Mouse (Mus musculus): ENCODE results near the gene Platr17. TPM values are rescaled to one million over a fixed set of nuclear protein-coding genes. Genes with fewer than 3 reads are reported as not detected.
A peak's percentile ranks its signal among the peaks of the same experiment; 100 is the strongest.
"Not testable (repeated sequence)": the region's sequence is repeated elsewhere in the genome, so short reads cannot be mapped to it uniquely, and the experiment has no call there.

Platr17 gene
- polyA plus RNA-seq, 1 experiment from 2014 or later = 0.59 TPM

GRCm38 (mm10) chr17:33889941-33890532 is 14.9 kb upstream of the Platr17 start:
- Histone ChIP-seq H3K4me3 (replicated peaks; ENCODE audit: low read length) (peak overlapping the region; percentile 56), H3K4me2 (replicated peaks) (peak overlapping the region; percentile 70), H3K9ac (peak overlapping the region; percentile 52)
- not testable (repeated sequence) for DNase-seq (ENCODE audit: low spot score); H3K36me3 ChIP-seq (replicated peaks; ENCODE audit: control insufficient read depth, insufficient read depth); H3K9me3 ChIP-seq (ENCODE audit: control insufficient read depth, low read length); H3K27me3 ChIP-seq (ENCODE audit: control insufficient read depth, insufficient read depth, low read length); ATAC-seq (ENCODE audit: low FRiP score); H3K27ac ChIP-seq; H3K4me1 ChIP-seq (replicated peaks; ENCODE audit: control insufficient read depth, insufficient read depth, low read length)
- WGBS = under 1% methylated on average over 41 of the region's 44 CpGs

GRCm38 (mm10) chr17:33890533-33891059 is 14.3 kb upstream of the Platr17 start, which contains the start of gene Kifc1:
TSS of gene Kifc1 (minus strand) at chr17:33890661.
- WGBS = 0% methylated on average over 44 of the region's 49 CpGs
- Histone ChIP-seq H3K9ac (peak within 1 kb of the TSS; percentile 52), H3K36me3 (replicated peaks; ENCODE audit: control insufficient read depth, insufficient read depth) (no peaks in the 10 kb centered on the region), H3K4me3 (replicated peaks; ENCODE audit: low read length) (peak within 1 kb of the TSS; percentile 56), H3K27me3 (ENCODE audit: control insufficient read depth, insufficient read depth, low read length) (no peaks in the 10 kb centered on the region), H3K4me2 (replicated peaks) (peak within 1 kb of the TSS; percentile 70), H3K9me3 (ENCODE audit: control insufficient read depth, low read length) (no peaks in the 10 kb centered on the region), H3K27ac (no peak within 1 kb of the TSS), H3K4me1 (replicated peaks; ENCODE audit: control insufficient read depth, insufficient read depth, low read length) (0 out of 2 replicates have a peak, but pooled peaks cover 4% of the 10 kb centered on the region)
- DNase-seq (ENCODE audit: low spot score) (peak; percentile 100), ATAC-seq (ENCODE audit: low FRiP score) (peak; percentile 99)

GRCm38 (mm10) chr17:33891357-33891756 is 13.6 kb upstream of the Platr17 start:
- Histone ChIP-seq H3K4me1 (replicated peaks; ENCODE audit: control insufficient read depth, insufficient read depth, low read length) (0 out of 2 replicates have a peak, but pooled peaks cover 4% of the 10 kb centered on the region), H3K4me2 (replicated peaks) (no peak overlapping the region), H3K9me3 (ENCODE audit: control insufficient read depth, low read length) (no peaks in the 10 kb centered on the region), H3K9ac (no peak overlapping the region), H3K4me3 (replicated peaks; ENCODE audit: low read length) (no peak overlapping the region), H3K36me3 (replicated peaks; ENCODE audit: control insufficient read depth, insufficient read depth) (no peaks in the 10 kb centered on the region), H3K27me3 (ENCODE audit: control insufficient read depth, insufficient read depth, low read length) (no peaks in the 10 kb centered on the region), H3K27ac (no peak overlapping the region)
- no peak for DNase-seq (ENCODE audit: low spot score)
- ATAC-seq (ENCODE audit: low FRiP score) = no peak
- WGBS = 65% methylated on average over 2 of the region's 2 CpGs

- H3K9me3 ChIP-seq (ENCODE audit: control insufficient read depth, low read length); H3K27me3 ChIP-seq (ENCODE audit: control insufficient read depth, insufficient read depth, low read length); H3K36me3 ChIP-seq (replicated peaks; ENCODE audit: control insufficient read depth, insufficient read depth); H3K9ac ChIP-seq; H3K4me1 ChIP-seq (replicated peaks; ENCODE audit: control insufficient read depth, insufficient read depth, low read length); H3K27ac ChIP-seq; H3K4me3 ChIP-seq (replicated peaks; ENCODE audit: low read length); DNase-seq (ENCODE audit: low spot score); H3K4me2 ChIP-seq (replicated peaks); ATAC-seq (ENCODE audit: low FRiP score): not testable (repeated sequence)
- 65% methylated on average over 6 of the region's 6 CpGs for WGBS
Measured at GRCm38 (mm10) chr17:33891892-33892291, 13.0 kb upstream of the Platr17 start.

GRCm38 (mm10) chr17:33892429-33892828 is 12.5 kb upstream of the Platr17 start:
- Histone ChIP-seq H3K9me3 (ENCODE audit: control insufficient read depth, low read length) (no peaks in the 10 kb centered on the region), H3K27me3 (ENCODE audit: control insufficient read depth, insufficient read depth, low read length) (no peaks in the 10 kb centered on the region), H3K27ac (no peak overlapping the region), H3K4me3 (replicated peaks; ENCODE audit: low read length) (no peak overlapping the region), H3K4me2 (replicated peaks) (no peak overlapping the region), H3K36me3 (replicated peaks; ENCODE audit: control insufficient read depth, insufficient read depth) (no peaks in the 10 kb centered on the region), H3K9ac (no peak overlapping the region), H3K4me1 (replicated peaks; ENCODE audit: control insufficient read depth, insufficient read depth, low read length) (0 out of 2 replicates have a peak, but pooled peaks cover 4% of the 10 kb centered on the region)
- DNase-seq (ENCODE audit: low spot score) (no peak), ATAC-seq (ENCODE audit: low FRiP score) (no peak)
- WGBS = 17% methylated on average over 7 of the region's 7 CpGs

- DNase-seq (ENCODE audit: low spot score); H3K27ac ChIP-seq; H3K4me2 ChIP-seq (replicated peaks); H3K9me3 ChIP-seq (ENCODE audit: control insufficient read depth, low read length); H3K4me3 ChIP-seq (replicated peaks; ENCODE audit: low read length); ATAC-seq (ENCODE audit: low FRiP score); H3K36me3 ChIP-seq (replicated peaks; ENCODE audit: control insufficient read depth, insufficient read depth); H3K4me1 ChIP-seq (replicated peaks; ENCODE audit: control insufficient read depth, insufficient read depth, low read length); H3K9ac ChIP-seq; H3K27me3 ChIP-seq (ENCODE audit: control insufficient read depth, insufficient read depth, low read length): not testable (repeated sequence)
- 76% methylated on average over 4 of the region's 4 CpGs for WGBS
Measured at GRCm38 (mm10) chr17:33893011-33893410, 11.9 kb upstream of the Platr17 start.

GRCm38 (mm10) chr17:33897114-33897794 is 7.7 kb upstream of the Platr17 start:
- H3K4me1 ChIP-seq (replicated peaks; ENCODE audit: control insufficient read depth, insufficient read depth, low read length) = no peaks in the 10 kb centered on the region
- peak; percentile 63 for DNase-seq (ENCODE audit: low spot score)
- no peak overlapping the region for H3K27ac ChIP-seq
- no peak overlapping the region for H3K9ac ChIP-seq
- H3K36me3 ChIP-seq (replicated peaks; ENCODE audit: control insufficient read depth, insufficient read depth) = no peaks in the 10 kb centered on the region
- H3K27me3 ChIP-seq (ENCODE audit: control insufficient read depth, insufficient read depth, low read length) = no peaks in the 10 kb centered on the region
- no peak for ATAC-seq (ENCODE audit: low FRiP score)
- WGBS = 46% methylated on average over 6 of the region's 6 CpGs
- no peak overlapping the region for H3K4me3 ChIP-seq (replicated peaks; ENCODE audit: low read length)
- H3K4me2 ChIP-seq (replicated peaks) = no peak overlapping the region
- H3K9me3 ChIP-seq (ENCODE audit: control insufficient read depth, low read length) = no peaks in the 10 kb centered on the region

GRCm38 (mm10) chr17:33898193-33898592 is 6.7 kb upstream of the Platr17 start:
- not testable (repeated sequence) for H3K4me3 ChIP-seq (replicated peaks; ENCODE audit: low read length); H3K9ac ChIP-seq; DNase-seq (ENCODE audit: low spot score); H3K27ac ChIP-seq; H3K36me3 ChIP-seq (replicated peaks; ENCODE audit: control insufficient read depth, insufficient read depth); H3K4me2 ChIP-seq (replicated peaks); H3K4me1 ChIP-seq (replicated peaks; ENCODE audit: control insufficient read depth, insufficient read depth, low read length); H3K9me3 ChIP-seq (ENCODE audit: control insufficient read depth, low read length); H3K27me3 ChIP-seq (ENCODE audit: control insufficient read depth, insufficient read depth, low read length); ATAC-seq (ENCODE audit: low FRiP score)
- WGBS = 87% methylated on average over 4 of the region's 4 CpGs

GRCm38 (mm10) chr17:33899642-33900041 is 5.3 kb upstream of the Platr17 start:
- ATAC-seq (ENCODE audit: low FRiP score) (no peak), DNase-seq (ENCODE audit: low spot score) (no peak)
- Histone ChIP-seq H3K36me3 (replicated peaks; ENCODE audit: control insufficient read depth, insufficient read depth) (no peaks in the 10 kb centered on the region), H3K27me3 (ENCODE audit: control insufficient read depth, insufficient read depth, low read length) (no peaks in the 10 kb centered on the region), H3K4me1 (replicated peaks; ENCODE audit: control insufficient read depth, insufficient read depth, low read length) (no peaks in the 10 kb centered on the region), H3K27ac (no peak overlapping the region), H3K4me2 (replicated peaks) (no peak overlapping the region), H3K9ac (no peak overlapping the region), H3K4me3 (replicated peaks; ENCODE audit: low read length) (no peak overlapping the region), H3K9me3 (ENCODE audit: control insufficient read depth, low read length) (no peaks in the 10 kb centered on the region)
- 86% methylated on average over 4 of the region's 4 CpGs for WGBS
